Mouse (Mus musculus) bone marrow macrophage, adult 2 months (primary cell): Measurements from ENCODE around the gene Cfap43.

Experiments used
- CTCF ChIP-seq: IDR thresholded peaks from 2 replicates; pipeline ENCODE4 v1.5.1; 2012; ENCODE audit warnings: low read depth, mild to moderate bottlenecking, low read length, moderate library complexity
- POLR2A ChIP-seq: IDR thresholded peaks from 2 replicates; pipeline ENCODE4 v1.6.1; 2012; ENCODE audit warnings: mild to moderate bottlenecking, low read depth, low read length, borderline replicate concordance

GRCm38 (mm10) chr19:47705772-47706309 is 213.2 kb downstream of the Cfap43 start:
- no peak for TF ChIP-seq POLR2A
- TF ChIP-seq CTCF: no peak
